Comparison of ENCODE assay signal across 18 mouse cellular contexts in the genomic region with DNA sequence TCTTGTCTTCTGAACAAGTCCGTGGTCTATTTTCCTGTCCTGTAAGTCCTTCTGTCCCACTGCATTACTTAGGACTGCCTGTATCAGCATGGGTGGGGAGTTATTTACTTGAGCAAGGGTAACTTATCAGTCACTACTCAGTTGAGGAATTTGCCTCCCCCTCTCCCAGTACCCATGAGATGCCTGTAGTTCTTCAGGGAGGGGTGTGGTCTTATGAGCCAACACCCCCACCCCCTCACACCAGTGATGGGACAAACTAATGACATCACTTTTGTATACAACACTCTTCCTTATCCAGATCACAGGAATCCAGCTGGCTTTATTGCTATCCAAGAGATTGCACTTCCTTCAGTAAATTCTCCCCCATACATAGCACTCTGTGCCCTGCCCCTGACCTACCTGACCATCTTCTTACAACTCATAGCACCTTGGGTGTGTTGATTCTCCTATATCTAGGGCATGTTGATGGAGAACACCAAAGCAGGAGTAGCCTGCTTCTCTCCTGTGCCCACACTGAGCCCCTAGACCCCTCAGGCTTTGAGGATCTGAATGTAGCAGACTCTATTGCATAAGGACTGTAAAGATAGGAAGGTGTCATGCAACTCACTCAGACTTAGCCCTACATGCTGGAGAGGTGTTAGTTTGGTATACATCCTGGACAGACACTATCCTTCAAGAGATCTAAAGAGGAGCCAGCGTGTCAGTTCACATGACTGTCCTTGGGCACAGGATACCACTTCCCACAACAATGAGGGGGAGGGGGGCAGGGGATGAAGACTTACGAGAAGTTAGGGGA. TPM values are rescaled to one million over a fixed set of nuclear protein-coding genes. Genes with fewer than 3 reads are reported as not detected.
DNase-seq lines count a peak whose midpoint lies in the region; ATAC-seq and TF ChIP-seq lines count a peak whose summit lies in the region.
"Had no signal": no experiment of that assay in that cellular context is flagged by ENCODE, and none has a peak within 500 bp of the region (broad histone marks: within the 10 kb centered on the region; RNA-seq: fewer than 3 reads in every experiment).

No protein-coding gene starts in this region.

- no peak overlapping the region for H3K4me3 ChIP-seq in lung, embryonic 14.5 days (ENCODE audit: low read depth, low read length)
- no peak overlapping the region for H3K4me3 ChIP-seq in liver, embryonic 11.5 days (ENCODE audit: low read depth, low read length)
- H3K4me3 ChIP-seq in heart, embryonic 12.5 days, result no peak overlapping the region
- H3K4me3 ChIP-seq: heart, adult 2 months; midbrain, embryonic 12.5 days had no signal

- DNase-seq in lung, embryonic 14.5 days, result peak; percentile 29
- DNase-seq in lung, postnatal 14 days, result no peak
- DNase-seq in liver, embryonic 11.5 days (ENCODE audit: low spot score), result no peak
- DNase-seq in lung, postnatal 25 days (ENCODE audit: low spot score), result peak; percentile 9
- DNase-seq in adrenal gland, adult 2 months, result no peak
- DNase-seq in layer of hippocampus, postnatal 36 days, result no peak
- DNase-seq: cerebellum, adult 18-20 months; heart, adult 2 months; right cerebral cortex, postnatal 14 days; thymus, postnatal 36 days had no signal

- no peaks in the 10 kb centered on the region for H3K9me3 ChIP-seq in lung, embryonic 14.5 days (ENCODE audit: low read depth, low read length)
- H3K9me3 ChIP-seq in liver, embryonic 11.5 days (ENCODE audit: control insufficient read depth, low read length), result no peaks in the 10 kb centered on the region
- no peaks in the 10 kb centered on the region for H3K9me3 ChIP-seq in heart, embryonic 12.5 days (replicated peaks)
- H3K9me3 ChIP-seq: midbrain, embryonic 12.5 days had no signal

- H3K4me1 ChIP-seq in lung, embryonic 14.5 days (ENCODE audit: insufficient read depth), result peaks cover 3% of the 10 kb centered on the region; the same call in 1 of the 2 replicates
- H3K4me1 ChIP-seq in liver, embryonic 11.5 days (replicated peaks; ENCODE audit: control insufficient read depth, insufficient read depth, low read length), result peaks cover 16% of the 10 kb centered on the region
- peaks cover 14% of the 10 kb centered on the region for H3K4me1 ChIP-seq in heart, embryonic 12.5 days (replicated peaks)
- H3K4me1 ChIP-seq: midbrain, embryonic 12.5 days had no signal

- no peak overlapping the region for H3K27ac ChIP-seq in lung, embryonic 14.5 days (ENCODE audit: low read depth)
- peak overlapping the region; percentile 17 for H3K27ac ChIP-seq in liver, embryonic 11.5 days (ENCODE audit: low read depth, low read length)
- no peak overlapping the region for H3K27ac ChIP-seq in heart, embryonic 12.5 days (ENCODE audit: poor library complexity, severe bottlenecking)
- H3K27ac ChIP-seq: heart, adult 2 months; midbrain, embryonic 12.5 days had no signal

- H3K27me3 ChIP-seq in lung, embryonic 14.5 days (ENCODE audit: insufficient read depth, low read length), result no peaks in the 10 kb centered on the region
- no peaks in the 10 kb centered on the region for H3K27me3 ChIP-seq in liver, embryonic 11.5 days (replicated peaks; ENCODE audit: control insufficient read depth, insufficient read depth, low read length)
- no peaks in the 10 kb centered on the region for H3K27me3 ChIP-seq in heart, embryonic 12.5 days (replicated peaks)
- H3K27me3 ChIP-seq: midbrain, embryonic 12.5 days had no signal

- H3K36me3 ChIP-seq in lung, embryonic 14.5 days (ENCODE audit: insufficient read depth), result no peaks in the 10 kb centered on the region
- no peaks in the 10 kb centered on the region for H3K36me3 ChIP-seq in liver, embryonic 11.5 days (ENCODE audit: control insufficient read depth, insufficient read depth, low read length)
- H3K36me3 ChIP-seq in heart, embryonic 12.5 days, result no peaks in the 10 kb centered on the region
- H3K36me3 ChIP-seq: midbrain, embryonic 12.5 days had no signal

- no peak overlapping the region for H3K9ac ChIP-seq in lung, embryonic 14.5 days
- no peak overlapping the region for H3K9ac ChIP-seq in liver, embryonic 11.5 days (ENCODE audit: low read depth, low read length)
- H3K9ac ChIP-seq in heart, embryonic 12.5 days, result no peak overlapping the region
- H3K9ac ChIP-seq: midbrain, embryonic 12.5 days had no signal

- H3K4me2 ChIP-seq in lung, embryonic 14.5 days, result no peak overlapping the region
- 0 out of 2 replicates have a peak overlapping the region, but pooled peaks have one; percentile 6 for H3K4me2 ChIP-seq in liver, embryonic 11.5 days
- no peak overlapping the region for H3K4me2 ChIP-seq in heart, embryonic 12.5 days
- H3K4me2 ChIP-seq: midbrain, embryonic 12.5 days had no signal

- 39% methylated on average over 3 of the region's 3 CpGs for WGBS in lung, embryonic 14.5 days
- WGBS in liver, embryonic 11.5 days, result 55% methylated on average over 3 of the region's 3 CpGs
- WGBS in heart, embryonic 12.5 days, result 43% methylated on average over 3 of the region's 3 CpGs

- TF ChIP-seq CTCF in lung, embryonic 14.5 days (IDR thresholded peaks at IDR 0.05; ENCODE audit: low read depth), result no peak

- peak; percentile 57 for ATAC-seq in lung, embryonic 14.5 days (ENCODE audit: insufficient read depth)
- peak; percentile 49 for ATAC-seq in liver, embryonic 11.5 days (replicated peaks; ENCODE audit: low FRiP score)
- no peak for ATAC-seq in heart, embryonic 12.5 days (ENCODE audit: insufficient number of reproducible peaks, low FRiP score)
- ATAC-seq: activated CD4-positive, CD25-positive, alpha-beta regulatory T cell, adult 4 months; forebrain, embryonic 16.5 days had no signal

RNA-seq across cellular contexts. Expression of a gene that starts 10.2 kb away (rescaled TPM):
- polyA plus RNA-seq in lung, embryonic 14.5 days (2014; fragmentation: Nextera tagmentation; extraction: Ambion mirVana), result not detected in 2 replicates
- 0.14 TPM in 1 of 2 replicates, not detected in the other for polyA plus RNA-seq in liver, embryonic 11.5 days (2014; fragmentation: Nextera tagmentation; extraction: Ambion mirVana)
- total RNA-seq in adrenal gland, adult 2 months (2021), result 1 to 10 TPM in 1 of 2 experiments, not detected in 1; 2.0 TPM
- polyA plus RNA-seq in adrenal gland, adult 2 months (2012; rRNA removed), result 0.17 TPM in 1 of 2 replicates, not detected in the other
- polyA plus RNA-seq in heart, embryonic 12.5 days (2016; fragmentation: Nextera tagmentation; extraction: Ambion mirVana), result not detected in 2 replicates
- total RNA-seq in layer of hippocampus, postnatal 36 days (2021), result not detected
- total RNA-seq: heart, adult 2 months; heart, postnatal 25 days; layer of hippocampus, adult 8-10 months; left cerebral cortex, postnatal 14 days had no signal
- polyA plus RNA-seq: activated CD4-positive, CD25-positive, alpha-beta regulatory T cell, adult 4 months; forebrain, embryonic 16.5 days; heart, adult 2 months; midbrain, embryonic 12.5 days had no signal

RNA-seq across cellular contexts. Expression of a gene that starts 12.2 kb away (rescaled TPM):
- polyA plus RNA-seq in lung, embryonic 14.5 days (2014; fragmentation: Nextera tagmentation; extraction: Ambion mirVana), result not detected in 2 replicates
- not detected in 2 replicates for polyA plus RNA-seq in liver, embryonic 11.5 days (2014; fragmentation: Nextera tagmentation; extraction: Ambion mirVana)
- under 1 TPM in 1 of 2 experiments, not detected in 1; 0.23 TPM for total RNA-seq in adrenal gland, adult 2 months (2021)
- not detected in 2 replicates for polyA plus RNA-seq in adrenal gland, adult 2 months (2012; rRNA removed)
- not detected in 2 replicates for polyA plus RNA-seq in heart, embryonic 12.5 days (2016; fragmentation: Nextera tagmentation; extraction: Ambion mirVana)
- total RNA-seq in layer of hippocampus, postnatal 36 days (2021), result not detected
- total RNA-seq: gastrocnemius, adult 8-10 months; heart, adult 2 months; heart, postnatal 25 days; layer of hippocampus, adult 8-10 months; left cerebral cortex, postnatal 14 days had no signal
- polyA plus RNA-seq: activated CD4-positive, CD25-positive, alpha-beta regulatory T cell, adult 4 months; forebrain, embryonic 16.5 days; heart, adult 2 months; midbrain, embryonic 12.5 days had no signal

RNA-seq across cellular contexts. Expression of a gene that starts 19.9 kb away (rescaled TPM):
- not detected in 2 replicates for polyA plus RNA-seq in lung, embryonic 14.5 days (2014; fragmentation: Nextera tagmentation; extraction: Ambion mirVana)
- polyA plus RNA-seq in liver, embryonic 11.5 days (2014; fragmentation: Nextera tagmentation; extraction: Ambion mirVana), result not detected in 2 replicates
- total RNA-seq in adrenal gland, adult 2 months (2021), result 1 to 10 TPM in 1 of 2 experiments, under 1 TPM in 1; 0.41 to 1.9 TPM
- 0.74 and 0.85 TPM in 2 replicates for polyA plus RNA-seq in adrenal gland, adult 2 months (2012; rRNA removed)
- not detected in 2 replicates for polyA plus RNA-seq in heart, embryonic 12.5 days (2016; fragmentation: Nextera tagmentation; extraction: Ambion mirVana)
- not detected for total RNA-seq in layer of hippocampus, postnatal 36 days (2021)
- total RNA-seq: gastrocnemius, adult 8-10 months; heart, adult 2 months; heart, postnatal 25 days; layer of hippocampus, adult 8-10 months; left cerebral cortex, postnatal 14 days had no signal
- polyA plus RNA-seq: activated CD4-positive, CD25-positive, alpha-beta regulatory T cell, adult 4 months; forebrain, embryonic 16.5 days; heart, adult 2 months; midbrain, embryonic 12.5 days had no signal

RNA-seq across cellular contexts. Expression of a gene that starts 28.7 kb away (rescaled TPM):
- not detected in 2 replicates for polyA plus RNA-seq in lung, embryonic 14.5 days (2014; fragmentation: Nextera tagmentation; extraction: Ambion mirVana)
- polyA plus RNA-seq in liver, embryonic 11.5 days (2014; fragmentation: Nextera tagmentation; extraction: Ambion mirVana), result not detected in 2 replicates
- total RNA-seq in adrenal gland, adult 2 months (2021), result not detected
- polyA plus RNA-seq in adrenal gland, adult 2 months (2012; rRNA removed), result not detected in 2 replicates
- polyA plus RNA-seq in heart, embryonic 12.5 days (2016; fragmentation: Nextera tagmentation; extraction: Ambion mirVana), result not detected in 2 replicates
- not detected for total RNA-seq in layer of hippocampus, postnatal 36 days (2021)
- total RNA-seq: gastrocnemius, adult 8-10 months; heart, adult 2 months; heart, postnatal 25 days; layer of hippocampus, adult 8-10 months; left cerebral cortex, postnatal 14 days had no signal
- polyA plus RNA-seq: activated CD4-positive, CD25-positive, alpha-beta regulatory T cell, adult 4 months; forebrain, embryonic 16.5 days; heart, adult 2 months; midbrain, embryonic 12.5 days had no signal

Comparison
In these comparisons a context has a peak if more than half of its experiments do, and no peak if none do; other contexts are left out.
1. DNase-seq: peak in lung, embryonic 14.5 days (single experiment) and lung, postnatal 25 days (single experiment); none in lung, postnatal 14 days (single experiment), liver, embryonic 11.5 days (single experiment), adrenal gland, adult 2 months (single experiment) and layer of hippocampus, postnatal 36 days (0 of 2).